Mouse (Mus musculus): ENCODE measurements at regions not wholly inside any gene's neighbourhood (a gene's known extent, or its start where the extent isn't known, plus 50 kb on each side); places are given as distances from the start of the nearest gene placed in this dataset.
A peak's percentile ranks its signal among the peaks of the same experiment; 100 is the strongest.

DNA sequence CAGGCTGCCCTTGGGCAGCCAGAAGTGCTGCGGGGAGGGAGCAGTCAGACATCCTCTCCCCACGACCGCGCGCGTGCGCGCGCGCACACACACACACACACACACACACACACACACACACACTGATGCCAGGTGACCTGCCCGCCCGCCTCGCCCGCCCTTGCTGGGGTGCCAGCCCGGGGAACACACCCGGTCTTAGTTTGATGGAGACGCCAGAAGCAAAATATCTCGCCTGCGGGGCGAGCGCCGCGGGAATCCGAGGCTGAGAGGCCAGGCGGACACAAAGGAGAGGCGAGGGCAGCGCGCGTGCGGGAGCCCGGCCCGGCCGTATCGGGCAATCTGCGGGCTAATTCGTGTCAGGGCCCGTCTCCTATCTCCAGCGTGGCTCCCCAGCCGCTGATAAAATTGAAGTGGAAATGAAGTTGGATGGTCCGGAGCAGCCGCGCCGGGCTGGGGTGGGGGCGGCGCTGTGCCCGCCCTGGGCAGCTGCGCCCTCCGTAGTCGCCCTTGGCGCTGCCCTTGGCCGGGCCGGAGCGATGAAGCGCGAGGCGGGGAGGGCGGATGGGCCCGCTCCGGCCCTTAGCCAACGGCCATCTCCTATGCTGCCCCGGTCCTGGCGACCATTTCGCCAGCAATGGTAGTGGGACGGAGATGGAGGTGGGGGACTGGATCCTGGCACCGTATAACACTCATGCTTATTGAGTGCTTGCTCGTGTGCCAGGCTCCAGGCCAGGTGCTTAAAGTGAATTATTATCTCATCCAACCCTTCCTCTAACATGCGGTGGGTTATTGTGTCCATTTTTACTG, 117.2 kb upstream of the Lhx1 start:
- ATAC-seq (replicated peaks; ENCODE audit: poor library complexity) = no peak

DNA sequence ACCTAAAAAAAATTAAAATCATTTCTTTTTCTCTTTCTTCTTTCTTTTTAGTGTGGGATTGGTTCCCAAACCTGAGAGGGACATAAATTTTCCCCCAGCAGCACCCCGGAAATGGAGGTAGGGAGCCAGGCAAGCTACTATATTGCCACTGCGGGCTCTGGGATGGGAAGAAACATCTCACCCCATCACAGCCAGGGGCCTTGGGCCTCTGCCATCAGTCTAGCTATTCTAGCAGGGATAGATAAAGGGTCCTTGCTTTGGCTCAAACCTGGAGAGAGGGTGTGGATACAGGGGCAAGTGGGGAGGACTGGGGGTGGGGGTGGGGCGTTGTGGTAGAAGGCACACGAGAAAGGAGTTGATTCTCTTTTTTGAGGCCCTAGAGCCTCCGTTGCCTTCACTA, 116.3 kb upstream of the Lhx1 start:
- no peak for ATAC-seq (replicated peaks; ENCODE audit: poor library complexity)

GRCm38 (mm10) chr11:84638353-84638752, 113.0 kb upstream of the Lhx1 start:
- no peak for ATAC-seq (replicated peaks; ENCODE audit: poor library complexity)

DNA sequence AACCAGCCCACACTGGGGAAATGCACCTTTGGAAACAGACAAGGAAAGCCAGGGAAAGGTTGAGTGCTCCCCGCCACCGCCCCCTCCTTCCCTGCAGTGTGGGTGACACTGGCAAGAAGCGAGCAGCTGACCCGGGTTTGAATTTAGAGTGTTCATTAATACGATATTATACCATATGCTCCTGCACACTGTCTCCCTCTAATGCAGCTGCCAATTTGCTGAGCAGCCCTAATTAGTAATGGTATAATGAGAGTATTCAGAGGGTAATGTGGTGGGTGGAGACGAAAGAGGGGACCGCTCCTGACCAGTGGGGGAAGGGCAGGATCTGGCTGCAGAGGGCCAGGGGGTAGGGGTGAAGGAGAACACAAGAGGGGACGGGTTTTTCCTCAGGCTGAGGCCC, 111.9 kb upstream of the Lhx1 start:
- ATAC-seq (replicated peaks; ENCODE audit: poor library complexity) = no peak

GRCm38 (mm10) chr11:84634990-84635389, 109.7 kb upstream of the Lhx1 start:
- ATAC-seq (replicated peaks; ENCODE audit: poor library complexity) = no peak

DNA sequence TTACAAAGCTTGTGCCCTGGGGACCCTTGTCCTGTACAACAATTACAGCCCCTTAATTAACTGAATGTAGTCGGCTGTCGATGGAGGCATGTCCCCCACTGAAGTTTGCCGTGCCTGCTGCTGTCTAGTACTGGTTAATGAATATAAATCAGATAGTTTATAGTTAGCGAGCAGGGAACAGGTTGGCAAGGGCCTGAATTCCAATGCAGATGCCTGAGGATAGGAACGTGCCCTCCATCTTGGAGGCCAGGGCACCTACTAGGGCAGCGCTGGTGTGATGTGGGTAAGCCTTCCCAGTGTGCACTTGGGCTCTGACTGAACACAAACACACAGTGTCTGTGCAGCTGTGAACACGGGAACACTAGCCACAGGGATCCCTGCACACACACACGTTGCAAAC, 108.0 kb upstream of the Lhx1 start:
- ATAC-seq (replicated peaks; ENCODE audit: poor library complexity) = no peak

GRCm38 (mm10) chr11:84628111-84628510, 102.8 kb upstream of the Lhx1 start:
- no peak for ATAC-seq (replicated peaks; ENCODE audit: poor library complexity)

DNA sequence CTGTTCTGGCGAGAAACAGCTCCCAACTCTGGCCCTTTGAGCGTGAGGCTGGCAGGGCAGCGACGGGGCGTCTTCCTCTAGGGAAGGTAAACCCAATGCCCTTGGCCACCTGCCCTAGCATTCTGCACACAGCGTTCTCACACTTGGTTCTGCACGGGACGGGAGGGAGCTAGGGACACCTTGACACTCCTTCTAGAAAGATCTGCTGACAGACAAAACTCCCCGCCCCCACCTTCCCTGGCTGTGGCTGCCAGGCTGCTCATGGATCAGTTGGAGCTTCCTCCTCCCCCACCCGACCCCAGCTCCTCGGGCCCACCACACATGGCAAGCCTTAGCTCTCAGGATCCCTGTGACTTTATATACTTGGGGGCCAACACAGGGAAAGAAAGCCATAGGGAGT, 102.3 kb upstream of the Lhx1 start:
- ATAC-seq (replicated peaks; ENCODE audit: poor library complexity) = no peak

- no peak for ATAC-seq (replicated peaks; ENCODE audit: poor library complexity)
Observed at GRCm38 (mm10) chr11:84627259-84627658, 101.9 kb upstream of the Lhx1 start.

- no peak for ATAC-seq (replicated peaks; ENCODE audit: poor library complexity)
Observed at GRCm38 (mm10) chr11:84624100-84624499, 98.8 kb upstream of the Lhx1 start.

GRCm38 (mm10) chr11:84619713-84620112, 94.4 kb upstream of the Lhx1 start:
- peak; percentile 60 for ATAC-seq (replicated peaks; ENCODE audit: poor library complexity)

DNA sequence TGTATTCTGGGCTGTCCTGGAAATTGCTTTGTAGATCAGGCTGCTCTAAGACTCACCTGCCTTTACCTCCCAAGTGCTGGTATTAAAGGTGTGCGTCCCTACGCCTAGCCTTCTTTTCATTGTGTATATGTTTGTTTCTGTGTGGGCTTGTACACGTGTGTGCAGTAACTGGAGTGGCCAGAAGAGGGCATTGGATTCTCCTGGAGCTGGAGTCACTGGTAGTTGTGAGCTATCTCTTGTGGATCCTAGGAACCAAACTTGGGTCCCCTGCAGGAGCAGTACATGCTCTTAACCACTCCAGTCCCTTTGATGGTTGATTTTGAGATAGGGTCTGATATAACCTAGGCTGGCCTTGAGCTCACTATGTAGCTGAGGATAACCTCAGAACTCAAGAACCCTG, 93.2 kb upstream of the Lhx1 start:
- no peak for ATAC-seq (replicated peaks; ENCODE audit: poor library complexity)

DNA sequence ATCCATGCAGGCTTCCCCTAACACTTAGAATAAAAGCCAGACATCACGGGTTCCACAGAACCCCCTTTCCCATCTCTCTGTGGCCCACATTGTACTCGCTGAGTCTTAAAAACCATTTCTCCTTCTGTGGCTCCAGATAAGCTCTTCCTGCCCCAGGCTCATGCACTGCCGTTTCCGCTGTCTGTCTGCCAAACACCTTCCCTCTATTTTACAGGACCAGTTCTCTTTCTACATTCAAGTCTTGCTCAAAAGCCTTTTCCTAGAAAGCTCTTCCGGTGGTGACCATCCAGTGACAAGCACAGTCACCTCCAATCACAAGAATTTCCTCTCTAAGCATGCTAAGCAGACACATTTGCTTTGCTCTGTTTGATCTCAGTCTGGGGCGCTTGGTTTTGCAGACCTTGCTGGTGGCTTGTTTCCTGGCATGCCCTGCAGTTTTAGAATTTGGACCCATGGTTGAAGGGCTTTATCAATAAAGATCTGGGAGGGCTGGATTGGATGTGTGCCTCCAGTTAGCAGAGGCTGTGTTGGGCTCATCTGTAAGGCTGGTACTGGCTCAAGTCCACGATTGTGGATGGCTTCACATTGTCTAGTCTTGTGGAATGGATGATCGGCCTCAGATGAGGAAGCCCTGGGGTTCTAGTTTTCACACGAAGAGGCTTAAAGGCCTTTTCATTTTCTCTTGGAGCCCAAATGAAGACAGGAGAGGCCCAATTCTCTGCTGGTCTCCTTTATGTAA, 87.8 kb upstream of the Lhx1 start:
- peak; percentile 52; the same call in 1 of the 2 replicates for ATAC-seq (replicated peaks; ENCODE audit: poor library complexity)

DNA sequence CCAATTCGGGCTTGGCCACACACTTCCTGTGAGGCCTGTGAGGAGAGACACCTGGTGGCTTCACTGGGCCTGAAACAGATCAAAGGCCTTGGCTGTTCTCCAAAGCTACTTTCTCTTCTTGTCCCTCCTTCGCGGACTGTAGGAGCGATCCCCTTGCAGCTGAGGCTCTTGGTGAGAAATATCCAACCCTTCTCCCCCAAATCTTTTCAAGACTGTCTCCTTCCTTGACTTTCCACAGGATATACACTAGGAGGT, 86.2 kb upstream of the Lhx1 start:
- ATAC-seq (replicated peaks; ENCODE audit: poor library complexity) = no peak

DNA sequence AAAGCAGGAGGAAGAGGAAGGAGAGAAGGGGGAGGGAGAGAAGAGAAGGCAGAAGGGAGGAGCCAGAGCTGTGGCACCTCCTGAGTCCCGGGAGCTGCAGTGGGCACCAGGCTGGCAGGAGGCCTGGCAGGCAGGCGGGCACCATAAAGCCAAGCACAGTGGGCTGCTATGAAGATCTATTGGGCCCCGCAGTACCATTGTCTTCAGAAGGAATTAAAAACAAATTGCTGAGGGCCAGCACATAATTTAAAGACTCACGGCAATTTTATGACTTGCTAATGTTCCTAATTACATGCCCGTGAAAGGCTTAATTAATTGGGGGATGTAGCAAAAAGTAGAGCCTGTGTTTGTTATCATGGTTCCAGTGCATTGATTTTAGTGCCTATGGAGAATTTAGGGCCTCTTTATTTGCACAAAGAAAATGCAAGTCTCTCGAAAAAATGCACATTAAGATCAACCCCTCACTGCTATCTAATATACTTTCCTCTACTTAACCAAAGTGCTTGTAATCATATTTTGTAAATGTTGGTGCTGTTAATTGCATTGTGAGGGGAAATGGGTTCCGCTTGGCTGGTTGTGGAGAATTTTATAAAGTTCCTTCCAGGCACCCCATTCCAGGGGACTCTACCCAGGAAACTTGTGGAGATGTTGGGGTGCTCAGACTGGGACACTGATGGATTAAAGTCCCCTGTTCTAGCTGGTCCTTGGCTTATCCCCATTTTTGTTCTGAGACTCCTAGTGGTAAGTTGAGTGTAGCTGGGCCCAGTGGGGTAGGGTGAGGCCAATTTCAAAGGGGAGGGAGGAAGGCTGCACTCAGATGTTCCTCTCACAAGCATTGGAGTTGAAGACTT, 85.7 kb upstream of the Lhx1 start:
- ATAC-seq (replicated peaks; ENCODE audit: poor library complexity) = no peak

DNA sequence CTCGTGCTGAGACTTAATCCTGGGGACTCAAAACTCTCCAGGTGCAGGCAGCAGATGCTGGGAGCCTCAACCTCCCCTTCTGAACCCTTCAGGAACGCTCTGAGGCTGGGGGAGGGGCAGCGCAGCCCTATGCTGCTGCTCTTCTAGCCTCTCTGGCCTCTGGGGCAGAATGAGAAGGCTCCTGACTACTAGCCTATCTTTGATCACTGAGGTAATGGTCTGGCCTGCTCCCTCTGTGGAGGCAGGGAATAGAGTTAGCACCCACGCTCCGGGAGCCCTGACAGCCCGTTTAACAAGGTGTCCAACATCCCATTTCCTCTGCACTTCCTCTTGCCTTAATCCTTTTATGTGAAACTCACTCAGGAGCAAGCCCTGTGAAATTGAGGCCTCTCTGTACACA, 79.4 kb upstream of the Lhx1 start:
- ATAC-seq (replicated peaks; ENCODE audit: poor library complexity) = no peak

DNA sequence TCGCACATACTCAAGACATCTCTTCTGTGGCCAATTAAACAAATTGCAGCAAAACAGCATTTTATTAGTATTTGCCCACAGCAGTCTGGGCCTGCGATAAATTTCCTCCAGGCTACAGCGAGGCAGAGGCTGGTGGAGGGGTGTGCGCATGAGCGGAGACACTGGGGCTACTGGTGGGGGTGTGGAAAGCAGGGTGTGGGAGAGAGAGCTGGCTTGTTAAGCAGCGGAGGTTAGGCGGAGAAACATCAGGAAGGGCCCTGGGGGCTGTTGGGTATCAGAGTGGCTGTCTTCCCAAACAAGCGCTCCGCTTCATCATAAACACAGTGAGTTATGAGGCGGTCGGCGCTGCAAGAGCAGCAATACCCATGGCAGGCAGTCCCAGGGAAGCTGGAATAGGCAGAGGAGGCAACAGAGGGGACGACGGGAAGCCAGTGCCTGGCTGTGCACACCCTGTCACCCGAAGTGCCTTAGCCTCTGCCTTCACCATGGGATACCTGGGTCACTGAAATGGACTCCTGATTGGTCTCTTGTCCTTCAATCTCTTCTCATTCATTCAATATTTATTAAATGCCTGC, 74.0 kb upstream of the Lhx1 start:
- ATAC-seq (replicated peaks; ENCODE audit: poor library complexity) = no peak

GRCm38 (mm10) chr11:84597572-84598295, 72.4 kb upstream of the Lhx1 start:
- peak; percentile 68 for ATAC-seq (replicated peaks; ENCODE audit: poor library complexity)

DNA sequence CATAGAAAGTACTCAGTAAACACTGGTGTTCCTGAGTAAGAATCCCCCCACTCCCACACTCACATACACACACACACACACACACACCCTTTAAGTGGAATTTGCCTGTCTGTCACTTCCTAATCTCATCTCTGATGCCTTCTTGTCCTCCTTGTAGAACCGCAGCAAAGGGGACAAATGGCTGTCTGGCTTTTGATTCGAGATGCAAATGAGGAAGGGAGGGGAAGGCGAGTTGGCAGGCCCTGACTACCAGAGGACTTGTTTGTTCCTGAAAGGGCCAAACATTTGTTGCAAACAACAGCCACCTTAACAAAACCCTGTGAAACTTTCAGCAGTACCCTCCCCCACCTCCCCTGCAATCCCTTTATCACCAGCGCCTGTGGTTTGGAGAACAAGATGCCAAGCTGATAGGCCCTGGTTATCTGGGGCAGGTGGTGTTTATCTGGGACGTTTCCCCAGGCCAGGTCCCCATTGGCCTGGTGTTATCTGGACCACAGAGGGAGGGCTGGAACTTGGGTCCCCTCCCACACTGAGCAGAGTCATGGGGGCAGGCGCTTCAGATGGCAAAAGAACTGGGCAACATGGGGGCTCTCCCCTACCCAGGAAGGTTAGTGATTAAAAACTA, 67.5 kb upstream of the Lhx1 start:
- ATAC-seq (replicated peaks; ENCODE audit: poor library complexity) = 0 out of 2 replicates have a peak, but pooled peaks have one; percentile 37

DNA sequence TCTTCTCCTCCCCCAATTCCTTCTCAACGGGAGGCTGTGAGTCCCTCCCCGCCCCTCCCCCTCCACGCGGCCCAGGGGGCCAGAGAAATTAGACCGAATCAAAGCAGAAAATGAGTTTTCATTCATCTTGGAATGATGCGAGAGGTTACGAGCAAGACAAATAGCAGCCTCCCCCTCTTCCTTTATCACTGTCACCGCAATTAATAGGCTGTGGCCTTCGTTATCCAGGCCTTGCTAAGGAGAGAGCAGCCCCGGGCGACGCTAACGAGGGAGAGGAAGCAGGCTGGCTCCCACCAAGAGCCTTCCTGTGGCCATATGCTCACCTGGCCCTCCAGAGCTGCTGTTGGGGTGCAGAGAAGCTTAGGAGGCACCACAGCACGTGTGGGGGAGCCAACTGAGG, 61.8 kb upstream of the Lhx1 start:
- ATAC-seq (replicated peaks; ENCODE audit: poor library complexity) = no peak
